Mouse (Mus musculus): Measurements from ENCODE around the gene Sptb. TPM values are rescaled to one million over a fixed set of nuclear protein-coding genes. Genes with fewer than 3 reads are reported as not detected.

Sptb gene
- polyA plus RNA-seq, 1 experiment: 0.42 TPM

GRCm38 (mm10) chr12:76532926-76533376, 177.4 kb downstream of the Sptb start:
- peaks cover 43% of the 10 kb centered on the region for H3K79me2 ChIP-seq (ENCODE audit: control insufficient read depth, insufficient read depth)
- peak overlapping the region; percentile 72 for H3ac ChIP-seq (ENCODE audit: control insufficient read depth, insufficient read length)
- peak; percentile 5 for TF ChIP-seq USF1 (IDR thresholded peaks at IDR 0.05; ENCODE audit: low read depth)
- no peak for TF ChIP-seq MYOD1 (IDR thresholded peaks at IDR 0.05; ENCODE audit: control insufficient read depth in 1 of 3, insufficient read length in 2 of 3, low read depth in 2 of 3)
- no peak for TF ChIP-seq POLR2AphosphoS2 (IDR thresholded peaks at IDR 0.05; ENCODE audit: insufficient read length, low read depth)
- H3K4me3 ChIP-seq: peak overlapping the region; percentile 83
- H3K36me3 ChIP-seq (ENCODE audit: control insufficient read depth, insufficient read depth): no peaks in the 10 kb centered on the region
- H3K27me3 ChIP-seq (ENCODE audit: control insufficient read depth, insufficient read depth, insufficient read length): no peaks in the 10 kb centered on the region
- peak overlapping the region; percentile 91 for H3K4me2 ChIP-seq (ENCODE audit: low read depth)

- Histone ChIP-seq H3ac (ENCODE audit: control insufficient read depth, insufficient read length) (peak overlapping the region; percentile 72), H3K79me2 (ENCODE audit: control insufficient read depth, insufficient read depth) (peaks cover 36% of the 10 kb centered on the region), H3K4me3 (peak overlapping the region; percentile 83), H3K4me2 (ENCODE audit: low read depth) (peak overlapping the region; percentile 91), H3K27me3 (ENCODE audit: control insufficient read depth, insufficient read depth, insufficient read length) (no peaks in the 10 kb centered on the region), H3K36me3 (ENCODE audit: control insufficient read depth, insufficient read depth) (no peaks in the 10 kb centered on the region)
- no peak for TF ChIP-seq CEBPB (IDR thresholded peaks at IDR 0.05; ENCODE audit: insufficient read depth, poor library complexity, severe bottlenecking)
- TF ChIP-seq POLR2AphosphoS2 (IDR thresholded peaks at IDR 0.05; ENCODE audit: insufficient read length, low read depth): no peak
- no peak for TF ChIP-seq MYOG (IDR thresholded peaks at IDR 0.05; ENCODE audit: control insufficient read depth in 1 of 3, insufficient read depth in 1 of 3, insufficient read length in 2 of 3, low read depth in 2 of 3)
- no peak for TF ChIP-seq E2F4 (IDR thresholded peaks at IDR 0.05; ENCODE audit: insufficient read depth)
- no peak for TF ChIP-seq MYOD1 (IDR thresholded peaks at IDR 0.05; ENCODE audit: control insufficient read depth in 1 of 3, insufficient read length in 2 of 3, low read depth in 2 of 3)
- TF ChIP-seq POLR2A (IDR thresholded peaks at IDR 0.05; ENCODE audit: insufficient read length, low read depth): no peak
- TF ChIP-seq SRF (IDR thresholded peaks at IDR 0.05; ENCODE audit: control insufficient read depth, insufficient read length, low read depth): no peak
Observed at GRCm38 (mm10) chr12:76531986-76532925, 178.1 kb downstream of the Sptb start.

- H3K4me3 ChIP-seq: no peak within 1 kb of the TSS
- no peaks in the 10 kb centered on the region for H3K36me3 ChIP-seq (ENCODE audit: control insufficient read depth, insufficient read depth)
- peaks cover 20% of the 10 kb centered on the region for H3K79me2 ChIP-seq (ENCODE audit: control insufficient read depth, insufficient read depth)
- no peak within 1 kb of the TSS for H3K4me2 ChIP-seq (ENCODE audit: low read depth)
- H3ac ChIP-seq (ENCODE audit: control insufficient read depth, insufficient read length): no peak within 1 kb of the TSS
- no peak for TF ChIP-seq E2F4 (IDR thresholded peaks at IDR 0.05; ENCODE audit: insufficient read depth)
- TF ChIP-seq CEBPB (IDR thresholded peaks at IDR 0.05; ENCODE audit: insufficient read depth, poor library complexity, severe bottlenecking): no peak
- no peak for TF ChIP-seq POLR2A (IDR thresholded peaks at IDR 0.05; ENCODE audit: insufficient read length, low read depth)
- no peak for TF ChIP-seq POLR2AphosphoS2 (IDR thresholded peaks at IDR 0.05; ENCODE audit: insufficient read length, low read depth)
- no peak for TF ChIP-seq SRF (IDR thresholded peaks at IDR 0.05; ENCODE audit: control insufficient read depth, insufficient read length, low read depth)
- TF ChIP-seq TCF3 (IDR thresholded peaks at IDR 0.05; ENCODE audit: insufficient read length, low read depth): no peak
- TF ChIP-seq REST (IDR thresholded peaks at IDR 0.05; ENCODE audit: insufficient read depth, insufficient read length): no peak
- no peaks in the 10 kb centered on the region for H3K27me3 ChIP-seq (ENCODE audit: control insufficient read depth, insufficient read depth, insufficient read length)
Observed at GRCm38 (mm10) chr12:76530580-76531139, 179.7 kb downstream of the Sptb start, which contains the start of gene Plekhg3. Gene Plekhg3 (plus strand): TSS chr12:76530891.

Other genes with a start within 250 kb of the Sptb start
- 11.2 TPM for gene Plekhg3, start 179.7 kb downstream of the Sptb start, polyA plus RNA-seq (2012; fragmentation: generic; extraction: Trizol)
- 73.6 TPM for gene Churc1, start 55.0 kb upstream of the Sptb start, polyA plus RNA-seq (2012; fragmentation: generic; extraction: Trizol)
- 23.8 TPM for gene Fntb, start 55.0 kb upstream of the Sptb start, polyA plus RNA-seq (2012; fragmentation: generic; extraction: Trizol)
- gene Gpx2, start 85.0 kb upstream of the Sptb start, polyA plus RNA-seq (2012; fragmentation: generic; extraction: Trizol): not detected
- 0.13 TPM for gene Rab15, start 112.4 kb upstream of the Sptb start, polyA plus RNA-seq (2012; fragmentation: generic; extraction: Trizol)